Mouse (Mus musculus) small intestine, adult 2 months (tissue): ENCODE measurements at regions not wholly inside any gene's neighbourhood (a gene's known extent, or its start where the extent isn't known, plus 50 kb on each side); places are given as distances from the start of the nearest gene placed in this dataset.

Experiments
- CTCF ChIP-seq: fragments of 200-500 bp; IDR thresholded peaks from 2 replicates; pipeline ENCODE4 v1.5.1; 2012; ENCODE audit warnings: low read depth, mild to moderate bottlenecking, control low read depth, inconsistent platforms, low read length, moderate library complexity, mixed read lengths; ENCODE audit not compliant: insufficient replicate concordance, insufficient read length; ENCODE audit errors: extremely low read depth
- POLR2A ChIP-seq: fragments of 200-500 bp; IDR thresholded peaks from 2 replicates; pipeline ENCODE4 v1.6.1; 2012; ENCODE audit warnings: low read depth, mild to moderate bottlenecking, control low read depth, inconsistent platforms, low read length, moderate library complexity

DNA sequence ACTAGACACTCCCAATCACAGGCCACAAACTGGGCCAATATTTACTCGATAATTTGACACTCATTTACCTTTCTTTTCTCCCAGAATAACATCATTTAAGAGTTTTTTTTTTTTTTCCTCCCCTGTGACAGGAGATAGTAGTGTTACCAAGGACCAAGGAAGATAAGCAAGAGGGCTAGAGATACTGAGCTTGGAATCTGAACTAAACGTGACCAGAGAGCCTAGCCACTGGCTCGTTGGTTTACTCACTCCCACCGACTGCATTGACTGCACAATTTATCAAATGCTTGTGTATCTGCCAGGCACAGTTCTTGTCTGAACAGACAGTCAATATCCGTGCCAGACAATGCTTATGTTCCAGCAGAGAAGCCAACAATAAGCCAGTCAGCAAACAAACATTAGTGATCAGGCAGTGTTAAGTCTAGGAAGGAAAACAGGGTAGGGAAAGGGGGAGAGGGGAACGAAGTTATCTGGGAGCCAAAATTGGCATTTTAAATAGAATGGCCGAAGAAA is 213.3 kb downstream of the Sox4 start:
- no peak for TF ChIP-seq POLR2A
- no peak for TF ChIP-seq CTCF
